Mouse (Mus musculus): ENCODE measurements around the gene Nanos3. TPM values are rescaled to one million over a fixed set of nuclear protein-coding genes. Genes with fewer than 3 reads are reported as not detected.

Nanos3 gene
- total and polyA plus RNA-seq, 2 experiments, result not detected

- Histone ChIP-seq H3K4me1 (ENCODE audit: control insufficient read depth, insufficient read depth, low read length) (no peaks in the 10 kb centered on the region), H3K4me3 (ENCODE audit: insufficient read depth, low read depth, low read length) (no peak overlapping the region), H3K79me2 (ENCODE audit: control insufficient read depth, insufficient read depth, low read length) (no peaks in the 10 kb centered on the region), H3K36me3 (ENCODE audit: control insufficient read depth, insufficient read depth, low read length) (peaks cover 12% of the 10 kb centered on the region; the same call in 1 of the 2 replicates), H3K27me3 (ENCODE audit: control insufficient read depth, insufficient read depth, low read length) (no peaks in the 10 kb centered on the region), H3K27ac (replicated peaks; ENCODE audit: insufficient read depth, low read depth, low read length) (no peak overlapping the region), H3K9ac (ENCODE audit: low read depth, low read length) (no peak overlapping the region)
- TF ChIP-seq POLR2A (IDR thresholded peaks at IDR 0.05; ENCODE audit: extremely low read depth, insufficient read depth, low read length) (no peak), CTCF (IDR thresholded peaks at IDR 0.05; ENCODE audit: low read depth, low read length) (no peak)
- DNase-seq (ENCODE audit: extremely low read depth, low read depth, low spot score), result no peak
- 91% methylated on average over 5 of the region's 5 CpGs for WGBS
Observed at GRCm38 (mm10) chr8:84218143-84218542, 33.1 kb upstream of the Nanos3 start.

- TF ChIP-seq CTCF (IDR thresholded peaks at IDR 0.05; ENCODE audit: low read depth, low read length) (no peak), POLR2A (IDR thresholded peaks at IDR 0.05; ENCODE audit: extremely low read depth, insufficient read depth, low read length) (no peak)
- no peaks in the 10 kb centered on the region for H3K4me1 ChIP-seq (ENCODE audit: control insufficient read depth, insufficient read depth, low read length)
- H3K27ac ChIP-seq (replicated peaks; ENCODE audit: insufficient read depth, low read depth, low read length), result no peak overlapping the region
- no peaks in the 10 kb centered on the region for H3K79me2 ChIP-seq (ENCODE audit: control insufficient read depth, insufficient read depth, low read length)
- no peak for DNase-seq (ENCODE audit: extremely low read depth, low read depth, low spot score)
- H3K27me3 ChIP-seq (ENCODE audit: control insufficient read depth, insufficient read depth, low read length), result no peaks in the 10 kb centered on the region
- no peak overlapping the region for H3K9ac ChIP-seq (ENCODE audit: low read depth, low read length)
- peaks cover 13% of the 10 kb centered on the region; the same call in 1 of the 2 replicates for H3K36me3 ChIP-seq (ENCODE audit: control insufficient read depth, insufficient read depth, low read length)
- WGBS, result 97% methylated on average over 11 of the region's 11 CpGs
- H3K4me3 ChIP-seq (ENCODE audit: insufficient read depth, low read depth, low read length), result no peak overlapping the region
Observed at GRCm38 (mm10) chr8:84217206-84217605, 32.2 kb upstream of the Nanos3 start.

GRCm38 (mm10) chr8:84213277-84213676 is 28.3 kb upstream of the Nanos3 start:
- Histone ChIP-seq H3K79me2 (ENCODE audit: control insufficient read depth, insufficient read depth, low read length) (no peaks in the 10 kb centered on the region), H3K27ac (replicated peaks; ENCODE audit: insufficient read depth, low read depth, low read length) (no peak overlapping the region), H3K9ac (ENCODE audit: low read depth, low read length) (no peak overlapping the region), H3K4me3 (ENCODE audit: insufficient read depth, low read depth, low read length) (no peak overlapping the region), H3K4me1 (ENCODE audit: control insufficient read depth, insufficient read depth, low read length) (no peaks in the 10 kb centered on the region), H3K36me3 (ENCODE audit: control insufficient read depth, insufficient read depth, low read length) (peaks cover 5% of the 10 kb centered on the region; the same call in 1 of the 2 replicates), H3K27me3 (ENCODE audit: control insufficient read depth, insufficient read depth, low read length) (no peaks in the 10 kb centered on the region)
- DNase-seq (ENCODE audit: extremely low read depth, low read depth, low spot score), result no peak
- no peak for TF ChIP-seq POLR2A (IDR thresholded peaks at IDR 0.05; ENCODE audit: extremely low read depth, insufficient read depth, low read length)
- no peak for TF ChIP-seq CTCF (IDR thresholded peaks at IDR 0.05; ENCODE audit: low read depth, low read length)
- WGBS, result 91% methylated on average over 4 of the region's 4 CpGs

GRCm38 (mm10) chr8:84211881-84212563 is 27.0 kb upstream of the Nanos3 start:
- H3K36me3 ChIP-seq (ENCODE audit: control insufficient read depth, insufficient read depth, low read length), result peaks cover 5% of the 10 kb centered on the region; the same call in 1 of the 2 replicates
- H3K27ac ChIP-seq (replicated peaks; ENCODE audit: insufficient read depth, low read depth, low read length), result no peak overlapping the region
- H3K4me1 ChIP-seq (ENCODE audit: control insufficient read depth, insufficient read depth, low read length), result 0 out of 2 replicates have a peak, but pooled peaks cover 2% of the 10 kb centered on the region
- TF ChIP-seq POLR2A (IDR thresholded peaks at IDR 0.05; ENCODE audit: extremely low read depth, insufficient read depth, low read length) (no peak), CTCF (IDR thresholded peaks at IDR 0.05; ENCODE audit: low read depth, low read length) (no peak)
- no peaks in the 10 kb centered on the region for H3K27me3 ChIP-seq (ENCODE audit: control insufficient read depth, insufficient read depth, low read length)
- no peak overlapping the region for H3K4me3 ChIP-seq (ENCODE audit: insufficient read depth, low read depth, low read length)
- H3K79me2 ChIP-seq (ENCODE audit: control insufficient read depth, insufficient read depth, low read length), result no peaks in the 10 kb centered on the region
- no peak overlapping the region for H3K9ac ChIP-seq (ENCODE audit: low read depth, low read length)
- 94% methylated on average over 31 of the region's 31 CpGs for WGBS
- no peak for DNase-seq (ENCODE audit: extremely low read depth, low read depth, low spot score)

- no peak overlapping the region for H3K27ac ChIP-seq (replicated peaks; ENCODE audit: insufficient read depth, low read depth, low read length)
- TF ChIP-seq CTCF (IDR thresholded peaks at IDR 0.05; ENCODE audit: low read depth, low read length) (no peak), POLR2A (IDR thresholded peaks at IDR 0.05; ENCODE audit: extremely low read depth, insufficient read depth, low read length) (no peak)
- DNase-seq (ENCODE audit: extremely low read depth, low read depth, low spot score), result no peak
- H3K36me3 ChIP-seq (ENCODE audit: control insufficient read depth, insufficient read depth, low read length), result peaks cover 4% of the 10 kb centered on the region; the same call in 1 of the 2 replicates
- no peak overlapping the region for H3K4me3 ChIP-seq (ENCODE audit: insufficient read depth, low read depth, low read length)
- H3K9ac ChIP-seq (ENCODE audit: low read depth, low read length), result no peak overlapping the region
- 0 out of 2 replicates have a peak, but pooled peaks cover 2% of the 10 kb centered on the region for H3K4me1 ChIP-seq (ENCODE audit: control insufficient read depth, insufficient read depth, low read length)
- no peaks in the 10 kb centered on the region for H3K79me2 ChIP-seq (ENCODE audit: control insufficient read depth, insufficient read depth, low read length)
- WGBS, result 94% methylated on average over 3 of the region's 3 CpGs
- no peaks in the 10 kb centered on the region for H3K27me3 ChIP-seq (ENCODE audit: control insufficient read depth, insufficient read depth, low read length)
Observed at GRCm38 (mm10) chr8:84211202-84211601, 26.2 kb upstream of the Nanos3 start.

Measured in liver, adult 2 months (tissue).